Comparison of ENCODE assay signal across 19 mouse cellular contexts in the genomic region with DNA sequence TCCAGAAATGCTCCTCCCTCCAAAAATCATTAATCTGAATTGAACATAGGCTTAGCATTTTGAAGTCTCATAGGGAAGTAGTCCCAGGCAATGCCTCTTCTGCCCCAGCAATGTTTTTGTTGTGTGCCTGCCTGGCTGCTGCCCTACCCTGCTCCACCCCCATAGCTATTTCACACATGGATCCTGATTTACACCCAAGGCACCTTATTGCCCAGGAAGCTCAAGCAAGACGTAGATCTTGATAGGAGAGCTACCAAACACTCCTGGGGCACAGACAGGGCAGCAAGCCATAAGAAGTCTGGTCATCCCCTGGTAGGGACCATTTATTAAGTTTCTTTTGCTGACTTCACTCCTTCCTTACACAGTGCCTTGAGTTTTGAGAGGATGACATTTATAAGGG.
DNase-seq lines count a peak whose midpoint lies in the region; ATAC-seq and TF ChIP-seq lines count a peak whose summit lies in the region.
"Had no signal": no experiment of that assay in that cellular context is flagged by ENCODE, and none has a peak within 500 bp of the region (broad histone marks: within the 10 kb centered on the region; RNA-seq: fewer than 3 reads in every experiment).

No protein-coding gene starts in this region.

- H3K4me2 ChIP-seq in heart, embryonic 12.5 days = no peak overlapping the region
- H3K4me2 ChIP-seq in liver, embryonic 11.5 days = no peak overlapping the region
- no peak overlapping the region for H3K4me2 ChIP-seq in liver, embryonic 13.5 days
- H3K4me2 ChIP-seq: limb, embryonic 13.5 days; midbrain, embryonic 12.5 days had no signal

- H3K4me1 ChIP-seq in heart, embryonic 12.5 days (replicated peaks) = peaks cover 43% of the 10 kb centered on the region
- peaks cover 6% of the 10 kb centered on the region for H3K4me1 ChIP-seq in liver, adult 2 months (ENCODE audit: control insufficient read depth, insufficient read depth, low read length)
- H3K4me1 ChIP-seq in liver, embryonic 11.5 days (replicated peaks; ENCODE audit: control insufficient read depth, insufficient read depth, low read length) = peaks cover 30% of the 10 kb centered on the region
- H3K4me1 ChIP-seq in liver, embryonic 13.5 days (replicated peaks) = peaks cover 61% of the 10 kb centered on the region
- H3K4me1 ChIP-seq: hindbrain, embryonic 10.5 days had no signal

- TF ChIP-seq POLR2A in liver, adult 2 months (IDR thresholded peaks at IDR 0.05; ENCODE audit: extremely low read depth, insufficient read depth, low read length) = no peak

- intact Hi-C loops in heart, postnatal 10 days (cut with DNase I) = no loop called here

- H3K4me3 ChIP-seq in heart, embryonic 12.5 days = no peak overlapping the region
- H3K4me3 ChIP-seq in liver, adult 2 months (ENCODE audit: insufficient read depth, low read depth, low read length) = no peak overlapping the region
- H3K4me3 ChIP-seq in liver, embryonic 11.5 days (ENCODE audit: low read depth, low read length) = no peak overlapping the region
- no peak overlapping the region for H3K4me3 ChIP-seq in liver, embryonic 13.5 days (replicated peaks)
- H3K4me3 ChIP-seq: heart, adult 2 months; hindbrain, embryonic 10.5 days; limb, embryonic 13.5 days; midbrain, embryonic 12.5 days had no signal

- no peak for DNase-seq in heart, postnatal 10 days
- no peak for DNase-seq in liver, adult 2 months (ENCODE audit: extremely low read depth, low read depth, low spot score)
- no peak for DNase-seq in liver, embryonic 11.5 days (ENCODE audit: low spot score)
- no peak for DNase-seq in liver, embryonic 13.5 days
- no peak for DNase-seq in B cell, adult 2 months
- no peak for DNase-seq in layer of hippocampus, adult 9-11 months
- DNase-seq: adrenal gland, postnatal 14 days; lung, postnatal 36 days; spleen, adult 18-20 months; thymus, postnatal 25 days had no signal

- H3K9ac ChIP-seq in heart, embryonic 12.5 days = no peak overlapping the region
- no peak overlapping the region for H3K9ac ChIP-seq in liver, adult 2 months (ENCODE audit: low read depth, low read length)
- no peak overlapping the region for H3K9ac ChIP-seq in liver, embryonic 11.5 days (ENCODE audit: low read depth, low read length)
- H3K9ac ChIP-seq in liver, embryonic 13.5 days = peak overlapping the region; percentile 39; the same call in 1 of the 2 replicates
- H3K9ac ChIP-seq: limb, embryonic 13.5 days; midbrain, embryonic 12.5 days had no signal

- H3K79me2 ChIP-seq in liver, adult 2 months (ENCODE audit: control insufficient read depth, insufficient read depth, low read length) = peaks cover 29% of the 10 kb centered on the region

- no peak for ATAC-seq in heart, embryonic 12.5 days (ENCODE audit: insufficient number of reproducible peaks, low FRiP score)
- ATAC-seq in liver, embryonic 11.5 days (replicated peaks; ENCODE audit: low FRiP score) = no peak; the same call in 1 of the 2 replicates
- ATAC-seq in erythroblast, adult 5-6 weeks (replicated peaks; ENCODE audit: low FRiP score, poor library complexity, severe bottlenecking) = 0 out of 2 replicates have a peak, but pooled peaks have one; percentile 31
- ATAC-seq in liver, embryonic 13.5 days (ENCODE audit: low read depth) = peak; percentile 55; the same call in 1 of the 2 replicates
- ATAC-seq: forebrain, embryonic 16.5 days; inflammation-experienced regulatory T-cells, adult 6 months had no signal

- H3K9me3 ChIP-seq in heart, embryonic 12.5 days (replicated peaks) = no peaks in the 10 kb centered on the region
- no peaks in the 10 kb centered on the region for H3K9me3 ChIP-seq in liver, embryonic 11.5 days (ENCODE audit: control insufficient read depth, low read length)
- H3K9me3 ChIP-seq in liver, embryonic 13.5 days (replicated peaks) = no peaks in the 10 kb centered on the region
- H3K9me3 ChIP-seq: hindbrain, embryonic 10.5 days; limb, embryonic 13.5 days; midbrain, embryonic 12.5 days had no signal

- TF ChIP-seq CTCF in liver, adult 2 months (IDR thresholded peaks at IDR 0.05; ENCODE audit: low read depth, low read length) = no peak

- WGBS in heart, embryonic 12.5 days = 27% methylated on average over 1 of the region's 1 CpGs
- 47% methylated on average over 1 of the region's 1 CpGs for WGBS in liver, adult 2 months
- WGBS in liver, embryonic 11.5 days = 41% methylated on average over 1 of the region's 1 CpGs
- 32% methylated on average over 1 of the region's 1 CpGs for WGBS in liver, embryonic 13.5 days (ENCODE audit: insufficient replicate concordance)

- H3K36me3 ChIP-seq in heart, embryonic 12.5 days = peaks cover 7% of the 10 kb centered on the region
- no peaks in the 10 kb centered on the region for H3K36me3 ChIP-seq in liver, adult 2 months (ENCODE audit: control insufficient read depth, insufficient read depth, low read length)
- H3K36me3 ChIP-seq in liver, embryonic 11.5 days (ENCODE audit: control insufficient read depth, insufficient read depth, low read length) = peaks cover 10% of the 10 kb centered on the region
- H3K36me3 ChIP-seq in liver, embryonic 13.5 days = peaks cover 50% of the 10 kb centered on the region

- H3K27ac ChIP-seq in heart, embryonic 12.5 days (ENCODE audit: poor library complexity, severe bottlenecking) = peak overlapping the region; percentile 16; the same call in 1 of the 2 replicates
- H3K27ac ChIP-seq in liver, adult 2 months (replicated peaks; ENCODE audit: insufficient read depth, low read depth, low read length) = 0 out of 2 replicates have a peak overlapping the region, but pooled peaks have one; percentile 32
- no peak overlapping the region for H3K27ac ChIP-seq in liver, embryonic 11.5 days (ENCODE audit: low read depth, low read length)
- H3K27ac ChIP-seq in liver, embryonic 13.5 days = peak overlapping the region; percentile 81
- H3K27ac ChIP-seq: heart, adult 2 months; hindbrain, embryonic 10.5 days; kidney, postnatal 0 days; limb, embryonic 13.5 days; midbrain, embryonic 12.5 days had no signal

- no peaks in the 10 kb centered on the region for H3K27me3 ChIP-seq in heart, embryonic 12.5 days (replicated peaks)
- no peaks in the 10 kb centered on the region for H3K27me3 ChIP-seq in liver, adult 2 months (ENCODE audit: control insufficient read depth, insufficient read depth, low read length)
- no peaks in the 10 kb centered on the region for H3K27me3 ChIP-seq in liver, embryonic 11.5 days (replicated peaks; ENCODE audit: control insufficient read depth, insufficient read depth, low read length)
- H3K27me3 ChIP-seq in liver, embryonic 13.5 days = no peaks in the 10 kb centered on the region
- H3K27me3 ChIP-seq: limb, embryonic 13.5 days; midbrain, embryonic 12.5 days had no signal

Comparison
In these comparisons a context has a peak if more than half of its experiments do, and no peak if none do; other contexts are left out.
1. ATAC-seq: peak in erythroblast, adult 5-6 weeks (single experiment) and liver, embryonic 13.5 days (single experiment); none in heart, embryonic 12.5 days (single experiment) and liver, embryonic 11.5 days (single experiment).